Mouse (Mus musculus): ENCODE measurements around the gene Siah1a. TPM values are rescaled to one million over a fixed set of nuclear protein-coding genes. Genes with fewer than 3 reads are reported as not detected.
A peak's percentile ranks its signal among the peaks of the same experiment; 100 is the strongest.

Gene Siah1a
- total RNA-seq, 1 experiment from 2014 or later, result 37.5 TPM

DNA sequence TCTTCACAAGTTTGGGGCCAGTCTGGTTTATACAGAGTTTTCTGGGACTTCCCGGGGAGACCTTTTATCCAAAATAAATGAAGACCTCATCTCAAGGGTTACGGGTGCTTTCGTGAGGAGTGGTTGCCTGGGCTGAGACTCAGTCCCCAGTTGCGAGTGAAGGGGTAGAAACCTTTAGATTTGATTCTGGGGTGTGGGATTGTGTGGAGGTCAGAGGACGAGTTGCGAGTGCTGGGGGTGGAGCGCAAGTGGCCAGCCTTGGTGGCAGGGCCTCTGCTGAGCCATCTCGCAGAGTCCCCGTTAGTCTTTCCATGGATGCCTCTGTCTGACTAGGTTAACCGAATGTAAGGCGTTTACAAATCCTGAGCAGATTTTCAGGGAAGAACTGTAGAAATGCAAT, 777 bp upstream of the Siah1a start:
- no peak for ATAC-seq (ENCODE audit: extremely low read depth, insufficient number of reproducible peaks, low FRiP score, poor library complexity, severe bottlenecking)

DNA sequence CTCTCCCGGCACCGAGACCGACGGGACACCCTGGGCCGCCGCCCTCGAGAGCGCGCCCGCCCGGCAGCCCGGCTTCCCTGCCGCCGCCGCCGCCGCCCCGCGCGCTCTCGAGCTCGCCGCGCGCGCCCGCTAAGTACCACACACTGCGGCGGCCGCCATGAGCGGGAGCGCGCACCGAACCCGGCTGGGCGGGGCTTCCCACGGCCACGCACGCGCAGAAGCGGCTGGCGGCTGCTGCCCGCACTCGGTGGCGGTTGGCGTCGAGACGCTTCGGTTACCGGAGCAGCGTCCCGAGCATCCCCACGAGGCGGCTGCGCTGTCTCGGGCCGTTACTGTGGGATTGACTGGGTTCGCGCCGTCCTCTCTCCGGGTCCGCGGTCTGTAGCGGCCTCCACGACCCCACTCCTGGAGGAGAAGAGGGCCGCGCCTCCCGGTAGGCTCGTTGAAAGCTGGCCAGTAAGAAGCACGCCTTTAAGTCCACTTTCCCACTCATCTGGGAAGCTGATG, 254 bp upstream of the Siah1a start:
- ATAC-seq (ENCODE audit: extremely low read depth, insufficient number of reproducible peaks, low FRiP score, poor library complexity, severe bottlenecking), result peak; percentile 83

DNA sequence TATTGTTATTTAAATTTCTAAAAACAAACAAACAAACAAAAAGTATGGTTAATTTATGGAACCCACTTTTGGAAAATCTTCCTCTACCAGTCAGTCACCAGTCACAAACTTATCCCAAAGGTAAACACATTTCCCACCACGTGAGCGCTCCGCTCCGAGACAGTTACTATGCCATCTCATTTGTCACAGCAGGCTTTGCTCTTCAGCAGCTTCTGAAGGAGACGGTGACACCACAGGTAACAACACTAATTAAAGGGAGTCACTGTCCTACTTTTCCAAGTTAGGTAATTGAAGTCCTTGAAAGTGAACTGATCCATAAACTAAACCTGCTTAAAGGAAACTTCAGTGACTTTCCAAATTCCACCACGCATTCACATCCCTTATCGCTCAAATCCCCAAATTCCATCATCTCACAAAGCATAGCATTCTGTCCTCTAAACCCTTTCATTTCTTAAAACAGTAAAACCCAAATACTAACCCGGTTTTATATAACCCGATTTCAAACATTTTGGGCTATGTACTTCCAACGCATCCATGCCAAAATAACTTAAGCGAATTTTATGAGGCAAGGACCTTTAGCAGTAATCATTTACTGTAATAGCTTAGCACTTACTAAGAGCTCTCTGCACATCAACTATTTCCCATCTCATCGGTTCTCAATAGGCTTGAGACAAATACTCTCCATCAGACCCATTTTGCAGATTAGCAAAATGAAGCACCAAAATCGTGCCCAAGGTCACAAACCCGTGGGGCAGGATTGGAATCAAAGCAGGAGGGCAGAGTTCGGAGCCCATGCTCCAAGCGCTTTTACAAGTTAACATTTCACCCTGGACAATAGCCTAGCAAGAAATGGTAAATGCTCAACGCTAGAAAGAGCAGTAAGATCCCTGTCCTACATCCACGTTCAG, 1.2 kb downstream of the Siah1a start:
- ATAC-seq (ENCODE audit: extremely low read depth, insufficient number of reproducible peaks, low FRiP score, poor library complexity, severe bottlenecking), result no peak

DNA sequence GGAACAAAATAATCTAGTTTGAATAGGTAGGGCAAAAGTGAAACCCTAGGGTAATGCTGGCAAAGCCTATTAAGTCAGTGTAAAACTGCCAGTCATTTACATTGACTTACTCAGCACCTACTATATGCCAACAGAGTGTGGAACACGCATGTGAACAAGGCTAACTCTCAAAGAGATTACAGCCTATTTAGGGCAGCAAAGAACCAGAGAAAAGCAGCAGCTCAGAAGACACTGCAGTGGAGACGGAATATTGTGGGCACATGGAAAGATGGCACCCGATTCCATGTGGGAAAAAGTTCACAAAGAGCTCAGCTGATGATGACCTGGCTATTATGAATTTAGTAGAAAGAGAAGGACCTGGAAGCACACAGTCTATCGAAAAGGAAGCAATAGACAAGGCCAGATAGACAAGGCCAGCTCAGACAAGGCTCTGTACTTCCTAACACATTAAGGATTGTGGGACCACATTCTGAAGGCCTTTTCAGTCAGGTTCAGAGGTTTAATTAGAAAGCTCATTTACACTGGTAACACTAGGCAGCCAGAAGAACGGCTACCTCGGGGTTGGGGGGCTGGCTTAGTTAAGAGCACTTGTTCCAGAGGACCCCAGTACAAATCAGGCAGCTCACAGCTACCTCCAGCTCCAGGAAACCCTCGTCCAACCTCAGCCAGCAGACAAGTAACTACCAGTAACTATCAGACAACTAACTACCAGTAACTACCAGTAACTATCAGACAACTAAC, 3.0 kb downstream of the Siah1a start:
- ATAC-seq (ENCODE audit: extremely low read depth, insufficient number of reproducible peaks, low FRiP score, poor library complexity, severe bottlenecking), result no peak

DNA sequence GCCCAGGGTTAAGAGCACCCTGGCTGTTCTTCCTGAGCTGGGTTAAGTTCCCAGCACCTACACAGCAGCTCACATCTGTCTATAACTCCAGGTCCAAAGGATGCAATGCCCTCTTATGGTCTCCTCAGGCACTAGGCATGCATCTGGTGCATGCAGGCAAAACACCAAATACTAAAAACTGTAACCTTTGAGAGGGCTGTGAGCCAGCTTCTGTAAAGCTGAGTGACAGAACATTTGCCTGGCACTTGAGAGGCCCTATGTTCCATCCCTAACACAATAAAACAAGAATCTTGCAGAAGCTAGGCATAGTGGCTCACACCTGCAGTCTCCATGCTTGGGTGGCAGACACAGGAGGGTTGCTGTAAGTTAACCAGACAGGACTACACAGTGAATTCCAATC, 4.1 kb downstream of the Siah1a start:
- no peak for ATAC-seq (ENCODE audit: extremely low read depth, insufficient number of reproducible peaks, low FRiP score, poor library complexity, severe bottlenecking)

DNA sequence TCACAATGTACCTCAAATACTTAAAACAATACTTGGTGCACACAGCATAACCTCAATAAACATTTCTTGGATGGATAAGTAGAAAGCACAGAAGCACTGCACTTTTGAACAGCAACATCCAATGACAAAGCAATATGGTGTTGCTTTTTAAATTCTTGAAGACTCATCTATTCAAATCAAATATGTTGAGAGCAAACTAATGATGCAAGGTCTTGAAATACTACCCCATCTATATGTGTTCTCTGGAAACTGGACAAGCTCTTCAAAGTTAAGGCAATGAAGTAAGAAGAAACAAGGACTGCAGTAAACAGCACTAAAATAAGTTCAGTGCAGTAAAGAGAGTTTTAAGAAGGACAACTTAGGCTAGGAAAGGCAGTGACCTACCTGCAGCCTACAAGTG, 4.8 kb downstream of the Siah1a start:
- no peak for ATAC-seq (ENCODE audit: extremely low read depth, insufficient number of reproducible peaks, low FRiP score, poor library complexity, severe bottlenecking)

DNA sequence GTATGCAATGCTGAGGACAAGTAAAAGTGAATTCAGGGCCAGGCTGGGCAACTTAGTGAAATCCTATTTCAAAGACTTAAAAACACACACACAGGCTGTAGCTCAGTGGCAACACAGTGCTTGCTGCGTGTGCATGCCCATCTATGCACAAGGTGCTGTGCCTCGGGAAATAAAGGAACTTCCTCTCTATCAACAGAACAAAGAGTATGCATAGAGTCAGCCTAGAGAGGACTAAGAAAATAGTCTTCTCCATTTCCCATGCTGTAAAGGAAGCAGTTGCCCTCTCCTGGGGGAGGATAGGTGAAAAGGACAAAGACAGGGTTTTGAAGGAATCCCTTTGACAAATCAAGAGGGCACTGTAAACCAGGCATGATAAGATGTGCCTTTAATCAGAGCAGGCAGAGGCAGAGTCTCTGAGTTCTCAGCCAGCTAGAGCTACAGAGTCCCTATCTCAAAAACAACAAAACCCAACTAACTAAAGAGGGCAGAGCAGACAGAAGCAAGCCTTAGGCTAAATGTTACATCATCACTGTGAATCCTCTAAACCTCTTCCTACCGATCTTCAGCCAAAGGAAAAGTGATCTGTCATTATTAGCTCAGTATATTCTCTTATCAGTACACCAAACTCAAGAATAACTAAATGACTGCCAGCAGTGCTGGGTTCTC, 10.2 kb downstream of the Siah1a start:
- peak; percentile 59 for ATAC-seq (ENCODE audit: extremely low read depth, insufficient number of reproducible peaks, low FRiP score, poor library complexity, severe bottlenecking)

DNA sequence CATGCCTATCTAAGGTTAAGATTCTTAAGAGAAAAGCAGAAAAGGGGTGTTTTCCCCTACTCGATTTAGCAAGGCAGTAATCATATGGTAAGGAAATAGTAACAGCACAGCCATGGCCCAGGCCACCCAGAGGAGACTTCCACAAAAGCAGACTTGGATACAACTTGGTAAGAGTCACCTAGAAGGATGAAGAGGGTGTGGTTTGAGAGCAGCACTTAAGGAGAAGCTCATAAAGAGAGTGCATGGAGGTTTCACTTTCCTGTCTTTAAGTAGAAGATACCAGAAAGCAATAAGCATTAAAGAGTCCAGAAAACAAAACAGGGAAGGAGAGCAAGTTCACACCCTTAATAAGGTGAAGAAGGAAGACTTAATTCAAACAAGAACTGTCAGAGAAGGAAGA, 10.8 kb downstream of the Siah1a start:
- ATAC-seq (ENCODE audit: extremely low read depth, insufficient number of reproducible peaks, low FRiP score, poor library complexity, severe bottlenecking), result no peak

DNA sequence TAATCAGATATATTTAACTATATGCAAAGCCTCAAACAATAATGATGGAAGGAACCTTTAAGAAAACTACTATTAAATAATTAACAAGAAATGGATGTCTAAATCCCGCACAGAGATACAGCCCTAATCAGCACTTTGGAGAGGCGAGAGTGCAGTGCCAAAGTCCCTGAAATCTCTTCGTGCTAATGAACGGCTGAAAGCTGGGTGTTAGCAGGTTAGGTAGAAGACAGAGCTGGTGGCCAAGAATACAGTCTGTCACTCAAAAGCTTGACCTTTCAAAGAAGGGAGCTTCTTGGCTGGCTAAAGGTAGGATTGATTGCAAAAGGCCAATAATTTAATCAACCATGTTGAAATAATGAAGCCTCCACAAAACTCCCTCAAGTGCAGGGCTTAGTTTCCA, 11.6 kb downstream of the Siah1a start:
- no peak for ATAC-seq (ENCODE audit: extremely low read depth, insufficient number of reproducible peaks, low FRiP score, poor library complexity, severe bottlenecking)

DNA sequence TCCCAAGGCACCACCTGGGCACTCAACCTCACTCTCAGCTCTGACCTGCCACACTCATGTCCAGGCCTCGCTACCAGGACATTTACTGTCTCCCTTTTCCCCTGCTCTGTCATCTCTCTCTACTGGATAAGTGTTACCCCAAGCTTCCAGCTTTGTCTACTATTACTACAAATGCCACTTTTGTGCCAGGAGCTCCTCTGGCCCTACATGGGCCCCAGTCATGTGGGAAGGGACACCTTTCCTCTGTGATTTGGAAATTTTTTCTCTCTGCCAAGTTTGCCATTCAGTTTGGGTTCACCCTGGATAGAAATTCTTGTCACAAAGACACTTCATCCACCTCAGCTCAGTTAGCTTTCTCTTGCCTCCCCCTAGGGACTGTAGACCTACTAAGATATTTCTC, 14.9 kb downstream of the Siah1a start:
- ATAC-seq (ENCODE audit: extremely low read depth, insufficient number of reproducible peaks, low FRiP score, poor library complexity, severe bottlenecking), result no peak

DNA sequence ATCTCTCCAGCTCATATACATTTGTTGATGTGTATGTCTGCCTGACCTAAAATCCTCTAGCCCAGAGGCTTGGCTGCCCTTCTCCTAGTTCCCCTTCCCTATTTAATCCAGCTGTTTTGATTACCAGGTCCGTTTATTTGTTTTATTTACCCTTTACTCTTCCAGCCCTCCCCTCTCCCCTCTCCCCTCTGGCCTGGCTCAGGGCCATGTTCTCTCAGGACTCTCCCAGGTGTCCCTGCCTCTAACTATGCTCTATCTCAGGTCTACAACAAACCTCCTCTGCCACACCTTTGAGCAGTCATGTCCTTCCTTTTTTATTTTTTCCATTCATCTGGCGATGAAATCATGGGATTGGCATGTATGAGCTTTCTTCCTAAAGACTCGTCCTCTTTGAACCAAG, 15.4 kb downstream of the Siah1a start:
- ATAC-seq (ENCODE audit: extremely low read depth, insufficient number of reproducible peaks, low FRiP score, poor library complexity, severe bottlenecking), result no peak

DNA sequence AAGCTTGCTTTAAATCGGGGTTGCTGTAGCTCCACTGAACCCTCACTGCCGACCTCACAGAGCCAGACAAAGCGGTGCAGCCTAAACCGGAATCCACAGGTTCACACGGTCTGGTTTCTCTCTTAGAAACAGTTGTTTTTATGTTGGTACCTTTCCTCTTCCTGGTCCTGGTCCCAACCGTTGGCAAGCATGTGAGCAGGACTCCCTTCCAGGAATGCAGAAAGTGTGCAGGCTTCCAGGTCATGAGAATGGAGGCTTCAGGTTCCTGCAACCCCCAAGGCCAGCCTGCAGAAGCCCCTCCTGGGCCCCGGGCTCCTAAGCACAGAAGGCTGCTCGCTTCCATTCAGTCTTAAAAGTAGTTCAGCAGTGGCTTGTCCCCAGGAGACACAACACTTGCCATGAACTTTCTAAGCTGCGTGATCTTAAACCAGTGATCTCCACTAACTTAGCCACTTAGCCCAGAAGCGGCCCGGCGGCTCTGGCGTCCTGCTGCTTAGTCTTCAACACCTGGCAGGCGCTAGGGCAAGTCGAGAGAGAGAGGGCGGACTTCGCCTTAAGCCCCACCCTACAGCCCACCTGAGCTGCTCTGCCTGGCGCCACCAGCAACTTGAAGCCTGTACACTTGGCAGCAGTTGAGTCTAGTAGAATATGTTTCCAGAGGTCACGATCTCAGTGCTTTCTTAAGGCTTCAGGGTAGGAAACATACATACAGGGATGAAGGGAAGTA, 17.3 kb downstream of the Siah1a start:
- no peak for ATAC-seq (ENCODE audit: extremely low read depth, insufficient number of reproducible peaks, low FRiP score, poor library complexity, severe bottlenecking)

DNA sequence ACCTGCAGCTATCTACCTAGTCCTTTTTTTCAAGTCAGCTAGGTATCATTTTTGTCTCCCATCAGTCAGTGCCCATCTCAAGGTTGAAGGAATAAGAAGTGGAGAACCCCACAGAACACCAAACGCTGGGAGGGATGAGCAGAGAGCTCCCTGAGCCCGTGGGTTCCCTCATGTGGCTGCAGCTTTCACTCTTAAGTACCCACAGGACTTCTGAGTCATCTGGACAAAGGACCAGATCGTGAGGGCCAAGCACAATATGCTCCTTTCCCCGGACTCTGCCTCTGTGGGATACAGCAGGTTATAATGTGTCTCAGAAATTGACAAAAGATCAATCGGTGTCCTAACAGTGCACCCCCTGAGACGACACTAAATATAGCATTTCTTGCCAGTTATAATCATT, 18.8 kb downstream of the Siah1a start:
- ATAC-seq (ENCODE audit: extremely low read depth, insufficient number of reproducible peaks, low FRiP score, poor library complexity, severe bottlenecking), result no peak

DNA sequence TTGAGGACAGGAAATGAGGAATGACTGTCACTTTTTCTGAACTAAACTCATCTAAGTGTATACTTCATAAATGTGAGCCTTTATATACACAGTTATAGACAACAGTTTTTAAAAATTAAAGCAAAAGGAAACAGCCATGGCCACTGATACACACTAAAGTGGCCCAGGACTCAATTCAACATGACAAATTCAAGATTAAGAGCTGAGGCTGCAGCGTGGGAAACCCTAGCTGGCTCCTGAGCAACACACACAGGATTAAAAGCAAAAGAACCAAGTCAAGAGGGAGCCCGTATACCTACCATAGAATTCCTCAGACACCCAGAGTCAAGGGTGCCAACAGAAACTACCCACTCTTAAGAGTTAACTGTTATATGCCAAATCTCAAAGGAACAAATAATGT, 24.2 kb downstream of the Siah1a start:
- no peak for ATAC-seq (ENCODE audit: extremely low read depth, insufficient number of reproducible peaks, low FRiP score, poor library complexity, severe bottlenecking)

DNA sequence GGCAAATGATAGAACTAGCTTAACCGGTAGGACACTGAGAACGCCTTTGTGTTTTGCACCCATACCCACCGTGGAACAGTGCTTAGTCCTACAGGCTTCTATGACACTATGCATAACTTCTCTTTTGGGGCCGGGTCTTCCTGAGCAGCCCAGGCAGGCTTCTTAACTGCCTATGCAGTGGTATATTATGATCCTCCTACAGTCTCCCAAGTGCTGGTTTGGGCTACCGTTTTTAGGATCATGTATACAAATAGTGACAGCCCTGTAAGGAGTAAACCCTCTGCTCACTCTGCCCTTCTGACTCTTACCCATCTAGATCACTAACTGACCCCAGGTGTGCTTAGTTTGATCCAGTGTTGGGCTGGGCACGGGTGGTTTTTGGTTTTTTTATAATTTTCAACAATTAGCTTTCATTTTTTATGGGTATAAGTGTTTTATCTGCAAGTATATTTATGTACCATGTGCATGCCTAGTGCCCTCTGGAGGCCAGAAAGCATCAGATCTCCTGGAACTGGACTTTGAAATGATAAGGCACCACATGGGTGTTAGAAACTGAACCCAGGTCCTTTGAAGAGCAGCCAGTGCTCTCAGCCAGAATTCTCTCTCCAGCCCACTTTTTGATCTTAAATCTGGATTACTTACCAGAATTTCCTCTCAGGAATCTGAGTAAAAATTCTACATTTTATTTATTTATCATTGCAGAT, 24.8 kb downstream of the Siah1a start:
- ATAC-seq (ENCODE audit: extremely low read depth, insufficient number of reproducible peaks, low FRiP score, poor library complexity, severe bottlenecking), result no peak

DNA sequence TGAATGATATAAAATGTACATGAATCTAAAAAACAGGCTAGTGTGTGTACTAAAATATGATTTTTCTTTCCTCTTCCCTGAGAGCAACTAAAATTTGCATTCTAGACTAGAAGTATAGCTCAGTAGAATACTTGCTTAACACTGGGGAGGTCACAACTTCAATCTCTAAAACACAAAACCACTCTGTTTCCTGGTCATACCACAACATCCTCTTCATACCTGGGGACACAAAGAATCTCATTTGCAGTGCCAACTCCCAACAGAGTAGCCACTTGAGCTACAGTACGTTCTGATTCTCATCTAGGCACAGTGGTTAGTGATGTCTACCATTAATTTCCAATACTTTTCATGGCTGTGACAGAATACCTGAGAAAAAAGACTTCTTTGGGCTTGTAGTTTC, 26.4 kb downstream of the Siah1a start:
- no peak for ATAC-seq (ENCODE audit: extremely low read depth, insufficient number of reproducible peaks, low FRiP score, poor library complexity, severe bottlenecking)

DNA sequence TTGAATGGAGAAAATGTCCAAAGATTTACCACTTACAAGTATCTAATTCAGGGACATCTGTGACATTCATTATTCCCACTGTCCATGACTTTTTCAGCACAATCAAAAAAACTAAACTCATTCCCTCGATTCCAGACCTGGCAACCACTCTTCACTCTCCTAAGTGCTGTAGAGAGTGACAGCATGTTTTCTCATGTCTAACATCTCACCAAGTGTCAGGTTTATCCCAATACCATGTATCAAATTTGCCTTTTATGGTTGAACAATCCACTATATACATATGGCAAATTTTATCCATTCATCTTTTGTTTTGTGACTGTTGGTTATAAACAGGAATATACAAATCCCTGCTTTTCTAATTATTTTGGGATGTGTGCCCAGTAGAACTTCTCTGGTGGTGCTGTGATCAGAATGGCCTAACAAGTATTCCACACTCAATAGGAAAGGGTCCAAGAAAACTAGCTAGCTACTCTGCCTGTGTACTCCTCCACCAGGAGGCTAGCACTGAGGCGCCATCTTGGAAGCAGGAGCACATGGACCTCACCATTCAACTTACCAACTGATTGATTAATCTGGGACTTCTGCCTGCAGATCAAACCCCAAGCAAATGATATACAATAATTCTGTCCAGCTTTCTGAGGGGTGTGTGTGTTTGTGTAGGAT, 27.3 kb downstream of the Siah1a start:
- no peak for ATAC-seq (ENCODE audit: extremely low read depth, insufficient number of reproducible peaks, low FRiP score, poor library complexity, severe bottlenecking)
